ENCODE assay signal across 40 mouse cellular contexts in the genomic region with DNA sequence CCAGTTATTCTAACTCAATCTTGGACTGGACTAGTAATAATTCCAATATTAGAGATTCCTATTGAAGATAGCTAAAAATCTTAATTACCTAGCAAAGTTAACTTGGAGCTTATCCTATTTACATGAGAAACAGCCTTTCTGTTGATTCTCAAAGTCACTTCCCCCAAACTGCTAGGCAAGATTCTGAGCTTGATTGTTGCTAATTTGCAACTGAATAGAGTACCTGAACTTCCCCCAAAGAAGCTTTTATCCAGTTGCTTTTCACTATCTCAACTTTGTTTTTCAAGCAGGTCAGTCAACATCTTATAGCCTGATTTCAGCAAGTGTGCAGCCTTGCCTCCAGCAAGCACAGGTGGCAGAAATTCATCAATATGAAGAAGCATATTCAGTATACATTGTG. TPM values are rescaled to one million over a fixed set of nuclear protein-coding genes. Genes with fewer than 3 reads are reported as not detected.
"Had no signal": no experiment of that assay in that cellular context is flagged by ENCODE, and none has a peak within 500 bp of the region (broad histone marks: within the 10 kb centered on the region; RNA-seq: fewer than 3 reads in every experiment).

No protein-coding gene starts in this region.

RNA-seq across cellular contexts. Expression of gene Pglyrp3, which starts 50.5 kb away (rescaled TPM):
- total RNA-seq: heart, postnatal 10 days; heart, postnatal 14 days; heart, postnatal 25 days; heart, postnatal 36 days; heart, postnatal 4 days; hematopoietic stem cell, adult 5-6 weeks; hindbrain, postnatal 0 days; layer of hippocampus, adult 18-20 months; layer of hippocampus, adult 2 months; layer of hippocampus, adult 8-10 months; layer of hippocampus, postnatal 10 days; layer of hippocampus, postnatal 14 days; layer of hippocampus, postnatal 25 days; layer of hippocampus, postnatal 36 days; left cerebral cortex, adult 18-20 months; left cerebral cortex, adult 2 months; left cerebral cortex, adult 8-10 months had no signal
- polyA plus RNA-seq: heart, embryonic 13.5 days; heart, embryonic 14.5 days; heart, embryonic 15.5 days; heart, embryonic 16.5 days; heart, postnatal 0 days; hindbrain, embryonic 10.5 days; hindbrain, embryonic 11.5 days; hindbrain, embryonic 12.5 days; hindbrain, embryonic 13.5 days; hindbrain, embryonic 14.5 days; hindbrain, embryonic 15.5 days; hindbrain, embryonic 16.5 days; hindbrain, postnatal 0 days; inflammation-experienced regulatory T-cells, adult 6 months; intestine, embryonic 14.5 days; intestine, embryonic 15.5 days; intestine, embryonic 16.5 days; intestine, postnatal 0 days; kidney, adult 2 months; kidney, embryonic 14.5 days; kidney, embryonic 15.5 days; kidney, embryonic 16.5 days; kidney, postnatal 0 days; large intestine, adult 2 months had no signal
